Mouse (Mus musculus) forebrain, embryonic 15.5 days (tissue): ENCODE measurements around the gene Mob3b. TPM values are rescaled to one million over a fixed set of nuclear protein-coding genes. Genes with fewer than 3 reads are reported as not detected.

Source experiments
- ATAC-seq: fragments of 200-750 bp; cut with Nextera tagmentation; replicated peaks from 2 replicates; pipeline ENCODE4 v1.8.0; 2017; ENCODE audit warnings: mild to moderate bottlenecking, moderate TSS enrichment, moderate library complexity
- H3K27ac ChIP-seq: fragments of 300-500 bp; sonication (generic); replicated peaks from 2 replicates; pipeline ENCODE4 v1.5.1; 2015; ENCODE audit warnings: mild to moderate bottlenecking, inconsistent platforms
- H3K27me3 ChIP-seq: fragments of 300-500 bp; sonication (generic); 2 replicates; pipeline ENCODE4 v1.6.1; 2015; ENCODE audit warnings: inconsistent platforms
- H3K36me3 ChIP-seq: fragments of 300-500 bp; sonication (generic); 2 replicates; pipeline ENCODE4 v1.6.1; 2015; ENCODE audit warnings: mild to moderate bottlenecking, inconsistent platforms
- H3K4me1 ChIP-seq: fragments of 300-500 bp; sonication (generic); 2 replicates; pipeline ENCODE4 v1.6.1; 2015; ENCODE audit warnings: inconsistent platforms
- H3K4me2 ChIP-seq: fragments of 300-500 bp; sonication (generic); replicated peaks from 2 replicates; pipeline ENCODE4 v1.6.1; 2015; ENCODE audit warnings: mild to moderate bottlenecking, inconsistent platforms
- H3K4me3 ChIP-seq: fragments of 300-500 bp; sonication (generic); 2 replicates; pipeline ENCODE4 v1.5.1; 2015; ENCODE audit warnings: mild to moderate bottlenecking, inconsistent platforms
- H3K9ac ChIP-seq: fragments of 300-500 bp; sonication (generic); replicated peaks from 2 replicates; pipeline ENCODE4 v1.6.1; 2015; ENCODE audit warnings: mild to moderate bottlenecking, inconsistent platforms
- H3K9me3 ChIP-seq: fragments of 300-500 bp; sonication (generic); 2 replicates; pipeline ENCODE4 v1.6.1; 2016; ENCODE audit warnings: inconsistent platforms
- WGBS: fragments of 180-500 bp; shearing (Covaris S2); methylation state at CpG from one replicate; pipeline ENCODE4 v1.1.7; 2015; ENCODE audit warnings: mixed read lengths; 5-methylcytosine and 5-hydroxymethylcytosine counted together
- polyA plus RNA-seq: library from polyadenylated mRNA; unstranded; fragments of >200 nt; fragmentation: Nextera tagmentation; extraction: Ambion mirVana; gene quantifications from 2 replicates; pipeline ENCODE4 v1.2.1, GENCODE M21; 2015

Mob3b gene
- polyA plus RNA-seq, 1 experiment from 2014 or later: 5.6 TPM

- no peak for ATAC-seq
- H3K9me3 ChIP-seq: no peaks in the 10 kb centered on the region
- H3K36me3 ChIP-seq: no peaks in the 10 kb centered on the region
- H3K4me2 ChIP-seq: no peak overlapping the region
- no peak overlapping the region for H3K9ac ChIP-seq
- no peak overlapping the region for H3K27ac ChIP-seq
- peaks cover 15% of the 10 kb centered on the region for H3K4me1 ChIP-seq
- no peaks in the 10 kb centered on the region for H3K27me3 ChIP-seq
- 94% methylated on average over 4 of the region's 4 CpGs for WGBS
- no peak overlapping the region for H3K4me3 ChIP-seq
These were observed 169.7 kb downstream of the Mob3b start for GRCm38 (mm10) chr4:34987568-34987967.

DNA sequence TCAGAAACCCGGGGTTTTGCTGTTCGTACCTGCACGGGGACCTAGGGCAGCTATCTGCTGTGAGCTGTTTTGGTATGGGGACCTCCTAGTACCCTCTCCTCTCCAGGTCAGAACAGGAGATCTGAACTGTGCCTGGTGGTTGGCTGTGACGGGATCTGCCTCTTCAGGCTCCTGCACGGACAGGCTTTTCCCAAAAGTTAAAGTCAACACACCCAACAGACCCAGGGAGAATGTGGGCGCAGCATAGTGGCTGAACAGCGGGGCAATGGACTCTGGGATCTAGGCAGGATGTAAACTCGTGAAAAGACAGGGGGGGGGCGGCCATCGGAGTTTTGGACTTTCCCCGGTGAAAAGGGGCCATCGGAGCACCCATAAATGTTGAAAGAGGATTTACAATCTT, 170.2 kb downstream of the Mob3b start:
- H3K4me3 ChIP-seq: no peak overlapping the region
- no peak overlapping the region for H3K27ac ChIP-seq
- 92% methylated on average over 12 of the region's 12 CpGs for WGBS
- H3K9me3 ChIP-seq: no peaks in the 10 kb centered on the region
- H3K36me3 ChIP-seq: no peaks in the 10 kb centered on the region
- H3K27me3 ChIP-seq: no peaks in the 10 kb centered on the region
- H3K9ac ChIP-seq: no peak overlapping the region
- H3K4me1 ChIP-seq: peaks cover 11% of the 10 kb centered on the region
- H3K4me2 ChIP-seq: no peak overlapping the region
- ATAC-seq: no peak

GRCm38 (mm10) chr4:34986647-34987046, 170.6 kb downstream of the Mob3b start:
- H3K4me2 ChIP-seq: no peak overlapping the region
- no peaks in the 10 kb centered on the region for H3K27me3 ChIP-seq
- H3K9me3 ChIP-seq: no peaks in the 10 kb centered on the region
- no peak overlapping the region for H3K4me3 ChIP-seq
- H3K9ac ChIP-seq: no peak overlapping the region
- H3K4me1 ChIP-seq: peaks cover 11% of the 10 kb centered on the region; the same call in 1 of the 2 replicates
- no peaks in the 10 kb centered on the region for H3K36me3 ChIP-seq
- H3K27ac ChIP-seq: no peak overlapping the region
- no peak for ATAC-seq
- WGBS: 77% methylated on average over 4 of the region's 4 CpGs

GRCm38 (mm10) chr4:34984377-34984776, 172.9 kb downstream of the Mob3b start:
- Histone ChIP-seq H3K4me2 (no peak overlapping the region), H3K36me3 (no peaks in the 10 kb centered on the region), H3K9ac (no peak overlapping the region), H3K4me1 (peaks cover 20% of the 10 kb centered on the region), H3K4me3 (no peak overlapping the region), H3K27ac (no peak overlapping the region), H3K9me3 (no peaks in the 10 kb centered on the region), H3K27me3 (no peaks in the 10 kb centered on the region)
- no peak for ATAC-seq
- 94% methylated on average over 4 of the region's 4 CpGs for WGBS

DNA sequence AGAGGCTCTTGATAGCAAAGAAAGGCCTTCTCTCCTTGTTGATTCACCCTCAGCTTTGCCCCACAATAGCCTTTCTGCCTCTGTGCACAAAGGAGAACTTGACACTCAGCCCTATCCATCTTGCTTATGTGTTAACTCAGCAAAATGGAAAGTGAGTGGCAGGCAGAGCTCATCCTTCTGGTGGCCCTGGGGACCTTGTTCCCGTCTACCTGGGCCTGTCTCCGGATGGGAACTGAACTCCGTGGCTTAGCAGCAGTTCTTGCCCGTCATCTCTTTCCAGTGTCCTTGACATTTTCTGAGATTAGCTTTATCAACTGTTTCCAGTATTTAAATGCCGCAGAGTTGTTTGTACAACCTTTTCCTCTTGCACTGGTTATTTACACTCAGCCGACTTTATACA, 173.8 kb downstream of the Mob3b start:
- H3K4me1 ChIP-seq: peaks cover 20% of the 10 kb centered on the region
- H3K27ac ChIP-seq: no peak overlapping the region
- H3K4me2 ChIP-seq: no peak overlapping the region
- H3K9ac ChIP-seq: no peak overlapping the region
- H3K36me3 ChIP-seq: no peaks in the 10 kb centered on the region
- H3K4me3 ChIP-seq: no peak overlapping the region
- ATAC-seq: no peak
- H3K27me3 ChIP-seq: no peaks in the 10 kb centered on the region
- H3K9me3 ChIP-seq: no peaks in the 10 kb centered on the region
- 92% methylated on average over 6 of the region's 6 CpGs for WGBS

GRCm38 (mm10) chr4:34981301-34982172, 175.7 kb downstream of the Mob3b start:
- no peaks in the 10 kb centered on the region for H3K9me3 ChIP-seq
- no peak overlapping the region for H3K4me3 ChIP-seq
- no peaks in the 10 kb centered on the region for H3K27me3 ChIP-seq
- no peaks in the 10 kb centered on the region for H3K36me3 ChIP-seq
- no peak overlapping the region for H3K9ac ChIP-seq
- no peak overlapping the region for H3K27ac ChIP-seq
- 59% methylated on average over 8 of the region's 8 CpGs for WGBS
- peaks cover 20% of the 10 kb centered on the region for H3K4me1 ChIP-seq
- peak; percentile 69 for ATAC-seq
- H3K4me2 ChIP-seq: no peak overlapping the region

DNA sequence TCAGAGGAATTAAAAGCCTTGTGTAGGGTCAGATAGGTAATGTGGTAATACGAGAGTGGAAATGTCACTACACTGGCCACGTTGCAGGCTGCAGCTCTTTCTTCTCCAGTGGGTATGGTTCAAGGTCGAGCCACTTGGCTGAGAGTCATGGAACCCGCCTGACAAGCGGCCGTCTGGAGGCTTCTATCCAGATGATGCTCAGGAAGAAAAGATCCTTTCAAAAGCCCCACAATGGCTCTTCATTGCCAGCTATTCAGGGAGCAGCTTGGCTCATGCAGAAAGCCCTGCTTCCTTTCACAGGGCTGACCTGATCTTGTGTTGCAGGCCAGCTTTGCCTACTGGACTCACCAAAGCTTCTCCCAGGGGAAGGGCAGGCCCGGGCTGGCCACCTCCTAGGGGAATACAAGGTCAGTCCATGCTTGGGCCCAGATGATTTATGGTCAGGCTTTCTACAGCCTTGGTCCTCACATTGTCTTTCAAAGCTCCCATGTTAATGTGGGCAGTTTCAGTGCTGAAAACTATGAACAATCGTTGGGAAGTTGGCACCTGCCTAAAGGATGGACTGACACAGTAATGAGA, 176.7 kb downstream of the Mob3b start:
- no peak overlapping the region; the same call in 1 of the 2 replicates for H3K27ac ChIP-seq
- no peak overlapping the region for H3K9ac ChIP-seq
- ATAC-seq: peak; percentile 31; the same call in 1 of the 2 replicates

GRCm38 (mm10) chr4:34976916-34977702, 180.2 kb downstream of the Mob3b start:
- WGBS: 88% methylated on average over 4 of the region's 4 CpGs
- H3K27me3 ChIP-seq: no peaks in the 10 kb centered on the region
- H3K4me3 ChIP-seq: no peak overlapping the region
- no peak for ATAC-seq
- H3K9ac ChIP-seq: no peak overlapping the region
- no peaks in the 10 kb centered on the region for H3K36me3 ChIP-seq
- H3K9me3 ChIP-seq: no peaks in the 10 kb centered on the region
- no peak overlapping the region for H3K4me2 ChIP-seq
- H3K27ac ChIP-seq: peak overlapping the region; percentile 35; the same call in 1 of the 2 replicates
- peaks cover 25% of the 10 kb centered on the region for H3K4me1 ChIP-seq

More for the DNA sequence above, 176.7 kb downstream of the Mob3b start:
- 48% methylated on average over 8 of the region's 8 CpGs for WGBS
- no peak overlapping the region for H3K4me2 ChIP-seq
- no peaks in the 10 kb centered on the region for H3K27me3 ChIP-seq
- H3K4me1 ChIP-seq: peaks cover 25% of the 10 kb centered on the region
- H3K36me3 ChIP-seq: no peaks in the 10 kb centered on the region
- no peaks in the 10 kb centered on the region for H3K9me3 ChIP-seq
- no peak overlapping the region for H3K4me3 ChIP-seq

DNA sequence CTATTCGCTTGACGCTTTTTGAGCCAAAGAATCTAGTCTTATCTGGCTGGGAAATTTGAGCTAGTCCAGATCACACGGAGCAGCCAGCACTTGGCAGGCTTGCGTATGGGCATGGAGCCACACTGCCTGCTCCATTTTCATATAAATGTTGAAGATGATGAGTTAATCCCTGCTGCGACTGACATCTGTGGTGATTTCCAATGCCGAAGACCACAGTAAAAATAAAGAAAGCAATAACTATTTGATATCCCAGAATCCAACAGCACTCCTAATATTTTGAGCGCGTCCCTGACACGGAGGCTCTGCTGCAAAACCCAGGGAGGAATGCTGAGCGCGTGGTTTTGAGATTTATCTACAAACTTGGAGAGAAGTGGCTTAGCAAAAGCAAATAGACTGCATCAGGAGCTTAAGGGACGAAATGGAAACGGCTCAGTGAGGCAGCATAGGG, 180.9 kb downstream of the Mob3b start:
- Histone ChIP-seq H3K4me2 (no peak overlapping the region), H3K9me3 (no peaks in the 10 kb centered on the region), H3K9ac (no peak overlapping the region), H3K27ac (peak overlapping the region; percentile 35; the same call in 1 of the 2 replicates), H3K4me3 (no peak overlapping the region), H3K4me1 (peaks cover 17% of the 10 kb centered on the region), H3K27me3 (no peaks in the 10 kb centered on the region), H3K36me3 (no peaks in the 10 kb centered on the region)
- WGBS: 74% methylated on average over 13 of the region's 13 CpGs
- ATAC-seq: 0 out of 2 replicates have a peak, but pooled peaks have one; percentile 51

DNA sequence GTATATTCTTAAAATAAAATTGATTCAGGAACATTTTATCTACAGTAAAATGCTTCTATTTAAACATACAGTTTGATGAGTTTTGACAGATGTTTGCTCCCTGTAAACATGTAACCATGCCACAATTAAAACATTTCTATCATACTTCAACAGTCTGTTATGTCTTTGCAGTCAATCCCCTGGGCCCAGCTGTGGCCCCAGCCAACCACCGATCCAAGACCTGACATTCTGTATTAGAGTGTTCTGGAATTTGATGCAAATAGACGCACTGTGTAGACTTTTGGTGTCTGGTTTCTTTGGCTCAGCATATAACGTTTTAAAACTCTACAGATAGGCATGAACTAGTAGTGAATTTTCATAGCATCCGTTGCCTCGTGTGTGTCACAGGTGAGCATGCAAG, 182.5 kb downstream of the Mob3b start:
- H3K27ac ChIP-seq: no peak overlapping the region
- H3K4me2 ChIP-seq: no peak overlapping the region
- no peaks in the 10 kb centered on the region for H3K36me3 ChIP-seq
- H3K9me3 ChIP-seq: no peaks in the 10 kb centered on the region
- ATAC-seq: no peak
- H3K4me3 ChIP-seq: no peak overlapping the region
- H3K27me3 ChIP-seq: no peaks in the 10 kb centered on the region
- 84% methylated on average over 5 of the region's 5 CpGs for WGBS
- no peak overlapping the region for H3K9ac ChIP-seq
- peaks cover 5% of the 10 kb centered on the region; the same call in 1 of the 2 replicates for H3K4me1 ChIP-seq

DNA sequence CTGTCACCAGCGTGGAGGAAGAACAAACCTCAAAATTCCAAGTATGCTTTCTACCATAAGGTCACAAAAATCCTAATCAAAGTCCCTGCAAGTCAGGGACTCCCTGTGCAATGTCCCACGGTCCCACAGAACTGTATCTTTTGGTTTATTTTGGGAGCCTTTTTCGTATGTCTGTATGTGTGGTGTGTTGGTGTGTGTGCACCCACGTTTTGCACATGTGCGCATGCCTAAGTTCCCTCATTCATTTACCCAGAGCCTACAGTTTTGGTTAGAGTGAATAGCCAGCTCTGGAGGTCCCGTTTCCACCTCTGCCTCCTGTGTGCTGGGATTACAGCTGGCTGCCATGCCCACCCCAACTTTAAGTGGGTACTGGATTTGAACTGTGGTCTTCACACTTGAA, 189.7 kb downstream of the Mob3b start:
- H3K36me3 ChIP-seq: no peaks in the 10 kb centered on the region
- ATAC-seq: no peak
- H3K27ac ChIP-seq: no peak overlapping the region
- no peak overlapping the region for H3K4me2 ChIP-seq
- no peak overlapping the region for H3K4me3 ChIP-seq
- no peaks in the 10 kb centered on the region for H3K4me1 ChIP-seq
- no peaks in the 10 kb centered on the region for H3K27me3 ChIP-seq
- H3K9me3 ChIP-seq: no peaks in the 10 kb centered on the region
- no peak overlapping the region for H3K9ac ChIP-seq
- 89% methylated on average over 6 of the region's 6 CpGs for WGBS
